Mouse (Mus musculus): Measurements from ENCODE around the gene Blvrb. TPM values are rescaled to one million over a fixed set of nuclear protein-coding genes. Genes with fewer than 3 reads are reported as not detected.
A peak's percentile ranks its signal among the peaks of the same experiment; 100 is the strongest.

The Blvrb gene
- polyA plus RNA-seq, 1 experiment from 2014 or later, result 50.8 TPM

DNA sequence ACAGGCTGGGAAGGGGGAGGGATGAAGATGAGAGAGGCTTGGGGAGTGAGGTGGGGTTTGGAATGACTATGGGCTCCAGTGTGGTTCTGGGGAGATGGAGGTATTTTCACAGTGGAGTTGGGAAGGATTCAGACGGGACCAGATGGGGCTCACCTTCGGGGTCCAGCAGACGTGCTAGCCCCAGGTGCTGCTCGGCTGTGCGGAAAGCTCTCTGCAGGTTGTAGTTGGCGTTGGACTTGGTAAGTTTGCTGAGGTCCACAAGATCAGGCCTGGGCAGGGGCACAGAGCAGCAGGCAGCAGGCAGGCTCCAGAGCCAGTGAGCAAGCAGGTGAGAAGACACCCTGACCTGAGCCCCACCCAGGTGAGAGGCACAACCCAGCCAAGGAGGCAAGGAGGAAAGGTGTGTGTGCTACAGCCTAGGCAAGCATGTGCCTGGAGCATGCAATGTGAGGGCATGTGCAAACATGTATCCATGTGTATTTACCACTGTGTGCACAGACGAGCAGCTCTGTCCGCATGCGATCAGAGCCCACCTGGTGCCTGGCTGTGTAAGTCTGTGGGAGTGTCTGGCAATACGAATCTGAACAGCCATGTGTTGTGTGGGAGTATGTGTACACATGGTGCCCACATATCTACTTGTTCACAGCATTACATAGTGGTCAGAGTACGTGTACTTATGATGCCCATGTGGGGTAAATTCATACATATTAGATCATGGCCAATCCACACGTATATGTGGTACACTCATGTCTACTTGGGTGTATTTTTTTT is 24.0 kb upstream of the Blvrb start:
- H3K27me3 ChIP-seq (ENCODE audit: insufficient read depth, low read length), result no peaks in the 10 kb centered on the region
- WGBS, result 76% methylated on average over 12 of the region's 12 CpGs

DNA sequence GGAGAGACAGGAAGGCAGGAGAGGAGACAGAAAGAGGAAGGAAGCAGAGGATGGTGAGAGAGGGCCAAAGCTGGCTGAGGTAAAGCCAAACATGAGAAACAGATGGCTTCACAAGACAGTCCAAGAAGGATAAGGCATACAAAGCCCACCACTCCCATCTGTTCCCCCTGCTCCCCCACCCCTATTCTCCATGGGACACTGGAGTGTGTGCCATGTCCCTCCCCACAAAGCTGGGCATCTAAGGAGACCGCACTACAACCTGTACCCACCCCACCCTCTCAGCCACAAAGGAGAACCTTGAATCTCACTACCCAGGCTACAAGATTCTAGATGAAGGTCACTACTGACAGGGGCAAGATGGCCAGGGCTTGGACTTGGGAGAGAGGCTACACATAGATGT is 20.4 kb upstream of the Blvrb start:
- no peaks in the 10 kb centered on the region for H3K27me3 ChIP-seq (ENCODE audit: insufficient read depth, low read length)
- H3K9ac ChIP-seq (replicated peaks; ENCODE audit: low read length), result no peak overlapping the region
- no peak overlapping the region for H3K4me3 ChIP-seq (ENCODE audit: low read length)
- no peak overlapping the region for H3K27ac ChIP-seq (ENCODE audit: low read length)
- no peak for ATAC-seq (ENCODE audit: low FRiP score, low TSS enrichment)
- no peaks in the 10 kb centered on the region for H3K36me3 ChIP-seq (ENCODE audit: insufficient read depth, low read length)
- H3K4me1 ChIP-seq (ENCODE audit: insufficient read depth, low read length), result no peaks in the 10 kb centered on the region
- H3K9me3 ChIP-seq (ENCODE audit: low read length), result peaks cover 5% of the 10 kb centered on the region
- H3K4me2 ChIP-seq (replicated peaks; ENCODE audit: low read depth, low read length), result no peak overlapping the region
- 100% methylated on average over 1 of the region's 1 CpGs for WGBS

More for the DNA sequence above, 24.0 kb upstream of the Blvrb start:
- no peak overlapping the region for H3K27ac ChIP-seq (ENCODE audit: low read length)
- H3K9ac ChIP-seq (replicated peaks; ENCODE audit: low read length), result no peak overlapping the region
- H3K9me3 ChIP-seq (ENCODE audit: low read length), result no peaks in the 10 kb centered on the region; the same call in 1 of the 2 replicates
- H3K4me3 ChIP-seq (ENCODE audit: low read length), result no peak overlapping the region
- ATAC-seq (ENCODE audit: low FRiP score, low TSS enrichment), result no peak
- H3K4me2 ChIP-seq (replicated peaks; ENCODE audit: low read depth, low read length), result no peak overlapping the region
- no peaks in the 10 kb centered on the region for H3K4me1 ChIP-seq (ENCODE audit: insufficient read depth, low read length)
- no peaks in the 10 kb centered on the region for H3K36me3 ChIP-seq (ENCODE audit: insufficient read depth, low read length)

DNA sequence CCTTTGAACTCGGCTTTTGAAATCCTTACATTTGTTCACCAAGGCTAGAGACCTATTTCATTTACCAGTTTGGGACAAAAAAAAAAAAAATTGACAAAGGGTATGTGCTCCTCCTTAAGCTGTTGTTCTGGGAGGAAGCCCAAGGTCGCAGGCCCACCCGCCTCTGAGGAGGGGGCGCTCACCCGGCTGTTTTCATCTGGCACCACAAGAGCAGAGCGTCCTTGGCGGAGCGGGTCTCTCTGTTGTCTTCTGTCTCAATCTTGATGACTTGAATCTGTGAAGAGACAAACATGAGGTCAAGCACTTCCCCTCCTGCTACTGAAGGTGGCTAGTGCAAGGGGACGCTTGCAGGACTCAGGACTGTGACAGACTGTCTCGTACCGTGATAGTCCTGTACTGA is 19.8 kb upstream of the Blvrb start:
- Histone ChIP-seq H3K4me2 (replicated peaks; ENCODE audit: low read depth, low read length) (no peak overlapping the region), H3K9me3 (ENCODE audit: low read length) (peaks cover 5% of the 10 kb centered on the region), H3K4me1 (ENCODE audit: insufficient read depth, low read length) (no peaks in the 10 kb centered on the region), H3K4me3 (ENCODE audit: low read length) (no peak overlapping the region), H3K27me3 (ENCODE audit: insufficient read depth, low read length) (peaks cover 2% of the 10 kb centered on the region; the same call in 1 of the 2 replicates), H3K9ac (replicated peaks; ENCODE audit: low read length) (no peak overlapping the region), H3K36me3 (ENCODE audit: insufficient read depth, low read length) (no peaks in the 10 kb centered on the region), H3K27ac (ENCODE audit: low read length) (no peak overlapping the region)
- 77% methylated on average over 11 of the region's 11 CpGs for WGBS
- ATAC-seq (ENCODE audit: low FRiP score, low TSS enrichment), result no peak

DNA sequence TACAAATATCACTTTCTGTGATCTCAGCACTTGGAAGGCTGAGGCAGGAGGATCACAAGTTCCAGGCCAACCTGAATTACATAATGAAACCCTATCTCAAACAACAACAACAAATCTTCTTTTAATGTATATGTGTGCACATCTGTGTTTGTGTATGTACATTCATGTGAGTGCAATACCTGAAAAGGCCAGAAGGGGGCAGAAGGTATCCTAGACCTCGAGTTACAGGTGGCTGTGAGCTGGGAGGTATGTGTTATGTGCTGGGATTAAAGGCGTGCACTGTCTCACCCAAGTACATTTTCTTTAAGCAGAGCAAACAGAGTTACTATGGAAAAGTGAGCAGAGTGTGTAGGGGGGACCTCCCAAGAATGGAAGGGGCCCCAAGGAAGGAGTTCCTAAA is 18.6 kb upstream of the Blvrb start:
- Histone ChIP-seq H3K27me3 (ENCODE audit: insufficient read depth, low read length) (peaks cover 12% of the 10 kb centered on the region), H3K9me3 (ENCODE audit: low read length) (peaks cover 5% of the 10 kb centered on the region), H3K4me1 (ENCODE audit: insufficient read depth, low read length) (no peaks in the 10 kb centered on the region), H3K4me3 (ENCODE audit: low read length) (no peak overlapping the region), H3K4me2 (replicated peaks; ENCODE audit: low read depth, low read length) (no peak overlapping the region), H3K9ac (replicated peaks; ENCODE audit: low read length) (no peak overlapping the region), H3K36me3 (ENCODE audit: insufficient read depth, low read length) (no peaks in the 10 kb centered on the region), H3K27ac (ENCODE audit: low read length) (no peak overlapping the region)
- 58% methylated on average over 2 of the region's 2 CpGs for WGBS
- no peak for ATAC-seq (ENCODE audit: low FRiP score, low TSS enrichment)

DNA sequence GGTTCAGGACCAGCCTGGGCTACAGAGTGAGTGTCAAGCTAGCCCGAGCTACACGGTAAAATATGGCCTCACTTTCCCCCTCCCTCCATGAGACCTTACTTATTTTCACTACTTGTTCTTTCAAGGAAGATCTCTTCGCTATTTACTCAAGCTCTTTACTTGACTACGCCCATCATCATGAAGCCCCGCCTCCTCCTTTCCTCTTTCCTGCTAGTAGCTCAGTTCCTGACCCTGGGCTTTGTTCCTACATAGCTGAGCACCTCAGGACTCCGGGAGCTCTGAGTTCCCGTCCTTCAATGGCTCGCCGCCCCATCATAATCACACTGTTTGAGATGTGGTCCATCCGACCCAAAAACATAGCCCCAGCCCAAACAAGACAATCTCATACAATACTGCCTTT is 14.4 kb upstream of the Blvrb start:
- H3K4me1 ChIP-seq (ENCODE audit: insufficient read depth, low read length), result no peaks in the 10 kb centered on the region
- peaks cover 18% of the 10 kb centered on the region for H3K27me3 ChIP-seq (ENCODE audit: insufficient read depth, low read length)
- H3K9ac ChIP-seq (replicated peaks; ENCODE audit: low read length), result no peak overlapping the region
- no peak for ATAC-seq (ENCODE audit: low FRiP score, low TSS enrichment)
- H3K36me3 ChIP-seq (ENCODE audit: insufficient read depth, low read length), result no peaks in the 10 kb centered on the region
- no peak overlapping the region for H3K4me3 ChIP-seq (ENCODE audit: low read length)
- no peak overlapping the region for H3K27ac ChIP-seq (ENCODE audit: low read length)
- H3K4me2 ChIP-seq (replicated peaks; ENCODE audit: low read depth, low read length), result no peak overlapping the region
- H3K9me3 ChIP-seq (ENCODE audit: low read length), result peaks cover 5% of the 10 kb centered on the region
- WGBS, result 30% methylated on average over 10 of the region's 10 CpGs

DNA sequence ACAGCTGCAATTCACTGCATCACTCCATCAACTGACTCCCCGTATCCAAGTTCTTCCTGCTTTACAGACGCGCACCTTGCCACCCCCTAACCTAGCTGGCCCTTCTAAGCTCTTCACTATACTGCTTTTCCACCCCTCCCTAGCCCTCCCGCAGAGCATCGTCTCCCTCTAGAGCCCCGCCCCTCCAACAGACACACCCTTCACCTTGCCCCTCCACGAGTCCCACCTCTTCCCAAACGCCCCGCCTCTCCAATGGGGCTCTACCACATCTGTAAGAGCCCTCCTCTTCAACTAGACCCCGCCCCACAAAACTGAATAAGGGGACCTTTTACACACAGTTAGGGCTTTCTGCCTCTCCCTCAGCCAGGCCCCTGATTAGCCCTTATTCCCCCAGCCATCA is 14.0 kb upstream of the Blvrb start:
- Histone ChIP-seq H3K4me1 (ENCODE audit: insufficient read depth, low read length) (no peaks in the 10 kb centered on the region), H3K4me2 (replicated peaks; ENCODE audit: low read depth, low read length) (no peak overlapping the region), H3K9me3 (ENCODE audit: low read length) (peaks cover 5% of the 10 kb centered on the region), H3K9ac (replicated peaks; ENCODE audit: low read length) (no peak overlapping the region), H3K36me3 (ENCODE audit: insufficient read depth, low read length) (no peaks in the 10 kb centered on the region), H3K27ac (ENCODE audit: low read length) (no peak overlapping the region), H3K4me3 (ENCODE audit: low read length) (no peak overlapping the region), H3K27me3 (ENCODE audit: insufficient read depth, low read length) (peaks cover 18% of the 10 kb centered on the region)
- WGBS, result 8% methylated on average over 10 of the region's 10 CpGs
- ATAC-seq (ENCODE audit: low FRiP score, low TSS enrichment), result 0 out of 2 replicates have a peak, but pooled peaks have one; percentile 49

DNA sequence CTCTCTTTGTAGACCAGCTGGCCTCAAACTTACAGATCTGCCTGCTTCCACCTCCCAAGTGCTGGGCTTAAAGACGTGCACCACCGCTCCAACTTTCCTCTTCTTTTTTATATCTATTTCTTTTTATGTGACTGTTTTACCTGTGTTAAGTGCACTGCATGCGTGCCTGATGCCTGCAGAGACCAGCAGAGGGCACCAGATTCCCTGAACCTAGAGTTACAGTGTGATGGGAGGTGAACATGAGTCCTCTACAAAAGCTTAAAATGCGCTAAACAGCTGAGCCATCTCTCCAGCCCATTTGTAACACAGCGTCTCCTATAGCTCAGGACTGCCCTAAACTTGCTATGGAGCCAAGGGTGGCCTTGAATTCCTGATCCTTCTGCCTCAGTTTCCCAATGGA is 10.2 kb upstream of the Blvrb start:
- no peak overlapping the region for H3K9ac ChIP-seq (replicated peaks; ENCODE audit: low read length)
- WGBS, result 59% methylated on average over 5 of the region's 5 CpGs
- H3K4me2 ChIP-seq (replicated peaks; ENCODE audit: low read depth, low read length), result no peak overlapping the region
- no peaks in the 10 kb centered on the region for H3K36me3 ChIP-seq (ENCODE audit: insufficient read depth, low read length)
- no peaks in the 10 kb centered on the region for H3K4me1 ChIP-seq (ENCODE audit: insufficient read depth, low read length)
- H3K9me3 ChIP-seq (ENCODE audit: low read length), result no peaks in the 10 kb centered on the region
- H3K27me3 ChIP-seq (ENCODE audit: insufficient read depth, low read length), result peaks cover 18% of the 10 kb centered on the region
- no peak overlapping the region for H3K4me3 ChIP-seq (ENCODE audit: low read length)
- no peak for ATAC-seq (ENCODE audit: low FRiP score, low TSS enrichment)
- no peak overlapping the region for H3K27ac ChIP-seq (ENCODE audit: low read length)

DNA sequence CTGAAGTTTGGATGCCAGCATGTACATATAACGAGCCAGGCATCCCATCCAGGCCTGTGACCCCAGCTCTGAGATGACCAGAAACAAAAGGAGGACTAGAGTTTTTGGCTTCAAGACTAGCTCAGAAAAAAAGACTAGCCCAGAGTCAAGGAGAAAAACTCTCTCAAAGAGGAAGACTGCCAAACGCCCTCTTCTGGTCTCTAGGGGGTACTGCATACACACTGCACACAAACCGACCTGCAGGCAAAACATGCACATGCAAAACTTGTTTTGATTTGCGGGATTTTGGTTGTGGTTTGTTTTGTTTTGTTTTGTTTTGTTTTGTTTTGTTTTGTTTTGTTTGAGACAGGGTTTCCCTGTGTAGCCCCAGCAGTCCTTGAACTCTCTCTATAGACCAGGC is 7.8 kb upstream of the Blvrb start:
- Histone ChIP-seq H3K9ac (replicated peaks; ENCODE audit: low read length) (no peak overlapping the region), H3K4me3 (ENCODE audit: low read length) (no peak overlapping the region), H3K9me3 (ENCODE audit: low read length) (no peaks in the 10 kb centered on the region), H3K4me2 (replicated peaks; ENCODE audit: low read depth, low read length) (no peak overlapping the region), H3K27me3 (ENCODE audit: insufficient read depth, low read length) (no peaks in the 10 kb centered on the region), H3K27ac (ENCODE audit: low read length) (no peak overlapping the region), H3K4me1 (ENCODE audit: insufficient read depth, low read length) (no peaks in the 10 kb centered on the region), H3K36me3 (ENCODE audit: insufficient read depth, low read length) (no peaks in the 10 kb centered on the region)
- no peak for ATAC-seq (ENCODE audit: low FRiP score, low TSS enrichment)
- 81% methylated on average over 4 of the region's 4 CpGs for WGBS

DNA sequence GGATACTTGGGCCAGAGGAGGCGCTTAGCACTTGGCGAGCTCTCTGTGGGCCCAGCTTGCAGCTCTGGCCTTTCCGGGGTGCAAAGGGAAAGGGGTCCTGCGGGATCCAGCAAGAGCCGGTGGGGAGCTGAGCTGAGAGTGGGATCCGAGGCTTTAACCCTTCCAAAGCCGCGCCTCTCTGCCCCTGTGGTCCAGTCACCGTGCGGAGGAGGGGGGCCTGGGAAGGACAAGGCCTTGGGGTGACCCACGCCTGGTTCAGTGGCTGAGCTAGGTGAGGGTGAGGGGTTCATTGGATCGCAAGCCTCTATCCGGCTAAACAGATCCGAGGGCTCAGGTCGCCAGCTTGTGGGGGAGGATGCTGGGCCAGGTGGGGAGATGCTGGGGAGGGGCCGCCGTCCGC is 1.7 kb upstream of the Blvrb start:
- Histone ChIP-seq H3K4me3 (ENCODE audit: low read length) (peak overlapping the region; percentile 48), H3K4me2 (replicated peaks; ENCODE audit: low read depth, low read length) (peak overlapping the region; percentile 88), H3K4me1 (ENCODE audit: insufficient read depth, low read length) (peaks cover 14% of the 10 kb centered on the region), H3K9me3 (ENCODE audit: low read length) (no peaks in the 10 kb centered on the region), H3K36me3 (ENCODE audit: insufficient read depth, low read length) (no peaks in the 10 kb centered on the region), H3K9ac (replicated peaks; ENCODE audit: low read length) (peak overlapping the region; percentile 61), H3K27ac (ENCODE audit: low read length) (no peak overlapping the region), H3K27me3 (ENCODE audit: insufficient read depth, low read length) (peaks cover 17% of the 10 kb centered on the region)
- WGBS, result 5% methylated on average over 17 of the region's 18 CpGs
- no peak for ATAC-seq (ENCODE audit: low FRiP score, low TSS enrichment)

DNA sequence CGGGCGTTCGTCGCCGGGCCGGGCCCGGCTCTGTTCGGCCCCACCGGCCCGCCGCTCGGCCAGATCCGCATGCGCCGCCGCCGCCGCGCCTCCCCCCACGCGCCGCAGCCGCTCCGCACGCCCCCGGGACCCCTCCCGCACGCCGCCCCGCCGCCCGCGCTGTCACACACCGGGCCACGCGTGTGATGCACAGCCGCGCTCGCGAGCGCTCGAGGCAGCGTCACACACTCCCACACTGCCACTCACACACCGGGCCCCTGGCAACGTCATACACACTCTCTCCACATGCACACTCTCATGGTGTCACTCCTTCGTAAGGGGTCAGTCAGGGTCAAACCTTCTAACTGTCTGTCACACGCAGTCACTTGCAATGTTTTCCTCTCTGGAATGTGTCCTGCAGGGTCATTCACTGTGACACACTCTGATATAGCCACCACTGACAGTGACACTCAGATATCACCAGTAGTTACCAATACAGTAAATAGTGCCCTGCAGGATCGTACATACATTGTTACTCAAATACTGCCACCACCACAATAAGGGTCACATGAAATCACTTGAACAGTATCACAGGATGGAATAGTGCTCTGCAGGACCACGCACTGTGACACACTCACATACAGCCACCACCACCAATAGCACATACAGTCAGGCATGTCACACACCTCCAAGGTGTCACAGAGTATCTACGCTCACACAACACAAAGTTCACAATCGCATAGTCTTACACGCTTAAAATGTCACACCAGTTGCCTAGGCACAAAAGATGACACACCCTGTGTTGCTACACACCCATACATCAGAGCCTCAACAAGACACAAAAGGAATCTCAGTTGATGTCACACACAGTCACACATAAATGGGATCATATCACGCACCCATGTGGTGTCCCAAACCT is 1.0 kb upstream of the Blvrb start:
- peak overlapping the region; percentile 48 for H3K4me3 ChIP-seq (ENCODE audit: low read length)
- peaks cover 17% of the 10 kb centered on the region for H3K27me3 ChIP-seq (ENCODE audit: insufficient read depth, low read length)
- no peak overlapping the region for H3K27ac ChIP-seq (ENCODE audit: low read length)
- H3K36me3 ChIP-seq (ENCODE audit: insufficient read depth, low read length), result no peaks in the 10 kb centered on the region
- peaks cover 14% of the 10 kb centered on the region for H3K4me1 ChIP-seq (ENCODE audit: insufficient read depth, low read length)
- ATAC-seq (ENCODE audit: low FRiP score, low TSS enrichment), result peak; percentile 30
- 7% methylated on average over 53 of the region's 53 CpGs for WGBS
- H3K4me2 ChIP-seq (replicated peaks; ENCODE audit: low read depth, low read length), result peak overlapping the region; percentile 88
- H3K9me3 ChIP-seq (ENCODE audit: low read length), result no peaks in the 10 kb centered on the region
- H3K9ac ChIP-seq (replicated peaks; ENCODE audit: low read length), result peak overlapping the region; percentile 61
